Mouse (Mus musculus) retina, postnatal 7 days (tissue): ENCODE data around the gene Isg20.

Experiments
- DNase-seq: peaks from one replicate; pipeline ENCODE4 v3.0.0-alpha.2; 2012; ENCODE audit warnings: low read depth, low spot score

The Isg20 gene

GRCm38 (mm10) chr7:78955086-78955485 is 41.9 kb downstream of the Isg20 start:
- no peak for DNase-seq

- DNase-seq = no peak
Observed at GRCm38 (mm10) chr7:78958499-78959073, 45.4 kb downstream of the Isg20 start.

GRCm38 (mm10) chr7:78963891-78964290 is 50.7 kb downstream of the Isg20 start:
- no peak for DNase-seq
